Mouse (Mus musculus) testis, postnatal 10 days (tissue): ENCODE measurements around the gene Tex22.

Experiments
- DNase-seq: peaks from one replicate; pipeline ENCODE4 v3.0.0; 2021; ENCODE audit warnings: low spot score

Tex22 gene

DNA sequence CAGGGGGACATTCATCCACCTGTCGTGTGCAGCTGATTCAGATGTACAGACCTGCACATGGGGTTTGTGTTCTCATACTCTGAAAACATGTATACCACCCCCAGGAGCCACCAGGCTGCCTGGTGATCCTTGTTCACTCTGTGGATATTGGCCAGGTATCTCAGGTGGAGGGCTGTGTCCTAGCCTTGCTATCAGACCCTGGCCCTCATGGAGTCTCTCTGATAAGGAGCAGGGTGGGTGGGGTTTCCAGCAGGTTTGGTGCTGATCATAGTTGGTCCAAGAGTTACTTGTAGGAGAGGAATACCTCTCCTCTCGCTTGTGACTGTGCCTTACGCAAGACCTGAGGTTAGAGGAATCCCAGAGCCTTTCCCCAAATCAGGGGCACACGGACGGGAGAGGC, 14.1 kb upstream of the Tex22 start:
- DNase-seq, result no peak

DNA sequence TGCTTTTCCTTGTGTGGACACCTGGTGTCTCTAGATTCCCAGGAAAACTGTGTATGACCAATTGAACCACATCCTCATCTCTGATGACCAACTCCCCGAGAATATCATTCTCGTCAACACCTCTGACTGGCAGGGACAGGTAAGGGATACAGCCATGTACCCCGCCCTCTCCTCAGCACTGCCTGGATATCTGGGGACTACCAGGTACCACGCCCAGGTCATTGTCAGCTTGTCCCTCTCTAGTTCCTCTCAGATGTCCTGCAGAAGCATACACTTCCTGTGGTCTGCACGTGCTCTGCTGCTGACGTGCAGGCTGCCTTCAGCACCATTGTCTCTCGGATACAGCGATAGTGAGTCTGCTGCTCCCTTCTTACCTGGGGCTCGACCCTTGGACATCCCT, 12.7 kb upstream of the Tex22 start:
- DNase-seq, result no peak

GRCm38 (mm10) chr12:113062201-113062600, 12.1 kb upstream of the Tex22 start:
- DNase-seq, result no peak

DNA sequence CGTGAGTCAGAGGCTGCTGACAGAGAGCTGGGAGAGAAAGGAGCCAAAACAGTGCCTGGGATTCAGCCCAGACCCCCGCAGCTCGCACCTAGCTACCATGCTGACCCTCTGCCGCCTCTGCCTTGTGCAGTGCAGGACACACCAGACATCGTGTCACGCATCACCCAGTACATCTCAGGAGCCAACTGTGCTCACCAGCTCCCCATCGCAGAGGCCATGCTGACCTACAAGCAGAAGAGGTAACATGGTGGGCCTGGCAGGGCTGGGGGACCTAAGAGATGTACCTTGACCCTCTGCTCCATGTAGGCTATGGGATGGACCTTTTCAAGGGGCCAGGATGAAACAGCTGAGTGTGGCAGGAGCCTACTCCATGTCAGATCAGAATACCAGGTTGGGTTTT, 10.6 kb upstream of the Tex22 start:
- no peak for DNase-seq

GRCm38 (mm10) chr12:113068002-113068401, 6.3 kb upstream of the Tex22 start:
- DNase-seq, result no peak

DNA sequence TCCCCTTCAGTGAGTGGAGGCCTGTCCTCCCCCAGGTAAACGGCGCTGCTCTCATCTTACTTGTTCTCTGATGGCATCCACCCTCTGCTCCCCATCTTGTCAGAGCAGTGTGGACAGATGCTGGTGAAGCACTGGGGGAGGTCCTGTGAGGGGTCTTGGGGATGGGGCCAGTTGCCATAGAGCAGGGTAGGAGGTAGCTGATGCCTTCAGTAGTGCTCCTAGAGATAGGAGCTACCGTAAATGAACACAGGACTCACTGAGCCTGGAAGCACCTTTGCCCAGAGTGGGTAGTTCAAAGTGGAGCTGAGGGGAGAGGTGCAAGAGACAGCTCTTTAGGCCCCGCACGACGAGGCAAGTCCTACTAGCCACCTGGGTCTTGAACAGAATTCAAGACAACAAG, 4.9 kb upstream of the Tex22 start:
- DNase-seq, result no peak

- DNase-seq, result no peak
Observed at GRCm38 (mm10) chr12:113071321-113071720, 3.0 kb upstream of the Tex22 start.

DNA sequence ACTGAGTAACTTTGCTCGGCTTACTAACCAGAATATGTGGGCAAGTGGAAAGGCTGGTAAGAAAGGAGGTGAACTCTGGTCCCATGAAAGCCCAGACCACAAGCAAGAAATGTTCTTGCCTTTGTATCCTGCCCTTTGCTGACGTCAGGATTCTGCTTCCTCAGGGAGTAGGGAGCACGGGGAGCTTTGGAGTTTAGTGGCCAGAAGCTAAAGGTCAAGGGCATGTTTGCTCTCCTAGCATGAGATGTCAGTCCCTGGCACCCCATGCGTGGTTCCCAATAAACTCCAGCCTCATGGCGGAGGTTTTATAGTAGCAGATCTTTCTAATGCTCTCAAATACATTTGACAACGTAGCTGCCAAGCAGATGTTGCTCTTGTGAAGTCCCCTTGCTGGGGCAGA, 2.5 kb upstream of the Tex22 start:
- DNase-seq, result no peak

- DNase-seq, result peak; percentile 69
Observed at GRCm38 (mm10) chr12:113073420-113074328, 628 bp upstream of the Tex22 start.

GRCm38 (mm10) chr12:113075063-113075454, 757 bp downstream of the Tex22 start:
- peak; percentile 92 for DNase-seq

DNA sequence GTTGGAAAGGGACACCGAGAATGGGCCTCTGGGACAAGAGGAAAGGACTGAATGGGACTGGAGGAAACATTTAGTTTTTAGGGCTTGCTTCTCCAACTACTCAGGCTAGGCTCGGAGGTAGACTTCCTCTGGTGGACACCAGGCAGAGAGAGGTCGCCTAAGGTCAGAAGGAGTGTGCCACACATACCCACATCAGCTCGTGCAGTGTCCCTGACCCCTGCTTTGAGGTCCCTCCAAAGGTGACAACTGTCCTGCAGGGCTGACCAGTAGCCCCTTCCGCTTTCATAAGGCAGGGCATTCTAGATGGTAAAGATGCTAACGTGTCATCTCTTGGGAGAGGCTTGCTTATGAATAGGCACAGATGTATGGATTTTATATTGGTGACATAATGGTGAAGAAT, 1.2 kb downstream of the Tex22 start:
- no peak for DNase-seq

DNA sequence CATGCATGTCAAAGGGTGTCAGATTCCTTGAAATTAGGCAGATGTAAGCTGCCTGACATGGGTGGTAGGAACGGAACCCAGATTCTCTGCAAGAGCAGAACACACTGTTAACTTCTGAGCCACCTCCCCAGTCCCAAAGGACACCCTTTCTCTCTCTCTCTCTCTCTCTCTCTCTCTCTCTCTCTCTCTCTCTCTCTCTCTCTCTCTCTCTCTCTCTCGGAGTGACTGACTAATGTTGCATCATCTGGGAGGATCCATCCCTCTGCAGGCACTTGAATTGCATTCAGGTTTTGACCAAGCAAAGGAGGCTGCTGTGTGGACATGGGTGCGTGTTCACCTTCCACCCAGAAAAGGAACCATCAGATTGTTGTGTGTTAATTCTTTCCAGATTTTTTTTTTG, 13.0 kb downstream of the Tex22 start:
- DNase-seq, result no peak

DNA sequence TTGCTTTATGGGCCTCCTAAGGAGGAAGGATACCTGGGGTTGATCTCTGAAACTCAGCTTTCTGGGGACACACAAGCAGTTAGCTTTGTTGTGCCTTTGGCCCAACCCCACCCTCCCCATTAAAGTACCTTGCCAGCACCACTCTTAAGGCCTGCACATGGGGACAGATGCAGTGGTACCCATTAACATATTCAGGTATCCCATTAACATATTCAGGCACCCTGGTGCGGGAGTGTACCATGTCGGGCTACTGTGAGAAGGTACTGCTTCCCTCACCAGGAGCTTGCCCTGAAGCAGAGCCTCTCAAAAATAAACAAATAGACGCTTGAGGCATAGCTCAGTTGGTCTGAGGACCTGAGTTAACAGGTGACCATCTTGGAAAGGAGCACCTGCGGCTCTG, 13.7 kb downstream of the Tex22 start:
- no peak for DNase-seq

DNA sequence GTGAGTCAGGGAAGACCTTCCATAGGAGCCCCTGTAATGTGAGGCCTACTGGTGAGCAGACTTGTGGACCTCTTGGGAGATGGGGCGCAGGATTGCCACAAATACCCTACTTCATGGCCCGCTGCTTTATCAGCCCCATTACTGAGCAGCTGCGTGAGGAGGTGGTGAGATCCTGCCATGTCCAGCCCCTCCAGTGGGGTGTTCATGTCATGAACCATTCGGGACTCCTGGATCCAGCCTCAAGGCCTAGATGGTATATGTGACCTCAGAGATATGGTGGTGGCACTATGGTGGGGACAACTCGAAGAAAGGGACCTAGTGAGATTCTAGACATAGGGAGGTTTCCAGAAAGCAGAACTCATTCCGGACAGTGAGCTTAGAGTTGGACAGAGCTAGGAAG, 14.8 kb downstream of the Tex22 start:
- no peak for DNase-seq

GRCm38 (mm10) chr12:113090053-113090452, 15.8 kb downstream of the Tex22 start:
- DNase-seq, result no peak

- DNase-seq, result no peak
Observed at GRCm38 (mm10) chr12:113097040-113097439, 22.7 kb downstream of the Tex22 start.

GRCm38 (mm10) chr12:113097749-113098281, 23.5 kb downstream of the Tex22 start, which contains the start of gene Mta1:
Gene Mta1, plus strand, starts transcription at chr12:113098278.
- peak; percentile 75 for DNase-seq

GRCm38 (mm10) chr12:113098530-113099151, 24.3 kb downstream of the Tex22 start:
- DNase-seq, result no peak

- DNase-seq, result no peak
Observed at GRCm38 (mm10) chr12:113099470-113100237, 25.4 kb downstream of the Tex22 start.

DNA sequence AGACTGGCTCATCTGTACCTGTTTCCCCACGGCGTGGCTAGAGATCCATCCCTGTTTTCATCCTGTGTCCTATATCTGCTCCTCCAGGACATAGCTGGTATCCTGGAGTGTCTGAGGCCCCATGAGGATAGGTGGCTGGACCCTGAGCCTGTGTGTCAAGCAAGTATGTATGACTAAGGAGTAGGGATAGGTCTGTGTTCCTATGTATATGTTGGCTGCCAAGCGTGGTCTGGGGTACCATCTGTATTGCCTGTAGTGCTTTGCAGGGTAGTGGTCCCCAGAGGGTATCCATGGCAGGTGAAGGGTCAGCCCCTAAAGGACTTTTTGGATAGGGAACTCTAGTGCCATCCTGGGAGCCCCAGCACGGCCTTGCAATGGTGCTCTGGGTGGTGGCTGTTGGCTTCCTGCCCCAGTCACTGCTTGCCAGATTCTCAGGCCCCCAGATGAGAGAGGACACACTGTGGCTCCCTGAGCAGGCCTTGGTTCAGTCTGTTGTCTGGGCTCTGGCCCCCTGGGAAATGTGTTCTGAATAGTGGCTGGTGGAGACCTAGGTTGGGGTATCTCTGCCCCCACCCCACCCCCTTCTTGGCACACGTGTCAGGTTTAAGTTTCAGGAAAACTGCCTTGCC, 26.3 kb downstream of the Tex22 start:
- DNase-seq, result no peak

- no peak for DNase-seq
Observed at GRCm38 (mm10) chr12:113101251-113101960, 27.1 kb downstream of the Tex22 start.
